Mouse (Mus musculus) midbrain, embryonic 10.5 days (tissue): ENCODE measurements around the gene Gm12258. TPM values are rescaled to one million over a fixed set of nuclear protein-coding genes. Genes with fewer than 3 reads are reported as not detected.
"Not testable (repeated sequence)": the region's sequence is repeated elsewhere in the genome, so short reads cannot be mapped to it uniquely, and the experiment has no call there.

ENCODE experiments used
- DNase-seq: peaks from one replicate; pipeline ENCODE4 v3.0.0-alpha.2; 2017; ENCODE audit warnings: low spot score
- H3K27ac ChIP-seq: fragments of 300-500 bp; sonication (generic); replicated peaks from 2 replicates; pipeline ENCODE4 v1.5.1; 2016; ENCODE audit warnings: mild to moderate bottlenecking
- H3K27me3 ChIP-seq: fragments of 300-500 bp; sonication (generic); 2 replicates; pipeline ENCODE4 v1.6.1; 2016; ENCODE audit warnings: low read depth, mild to moderate bottlenecking; ENCODE audit not compliant: poor library complexity, severe bottlenecking
- H3K36me3 ChIP-seq: fragments of 300-500 bp; sonication (generic); 2 replicates; pipeline ENCODE4 v1.6.1; 2016; ENCODE audit warnings: mild to moderate bottlenecking, moderate library complexity
- H3K4me1 ChIP-seq: fragments of 300-500 bp; sonication (generic); 2 replicates; pipeline ENCODE4 v1.6.1; 2016
- H3K4me3 ChIP-seq: fragments of 300-500 bp; sonication (generic); 2 replicates; pipeline ENCODE4 v1.5.1; 2016; ENCODE audit warnings: mild to moderate bottlenecking, moderate library complexity
- H3K9me3 ChIP-seq: fragments of 300-500 bp; sonication (generic); replicated peaks from 2 replicates; pipeline ENCODE4 v1.6.1; 2016; ENCODE audit warnings: mild to moderate bottlenecking
- WGBS: fragments of 180-500 bp; shearing (Covaris S2); methylation state at CpG from one replicate; pipeline ENCODE4 v1.1.7; 2016; 5-methylcytosine and 5-hydroxymethylcytosine counted together
- polyA plus RNA-seq: library from polyadenylated mRNA; unstranded; fragments of >200 nt; fragmentation: Nextera tagmentation; extraction: Ambion mirVana; gene quantifications from 2 replicates; pipeline ENCODE4 v1.2.1, GENCODE M21; 2016

Gene Gm12258
- 9.1 and 11.5 TPM in 2 replicates for polyA plus RNA-seq

DNA sequence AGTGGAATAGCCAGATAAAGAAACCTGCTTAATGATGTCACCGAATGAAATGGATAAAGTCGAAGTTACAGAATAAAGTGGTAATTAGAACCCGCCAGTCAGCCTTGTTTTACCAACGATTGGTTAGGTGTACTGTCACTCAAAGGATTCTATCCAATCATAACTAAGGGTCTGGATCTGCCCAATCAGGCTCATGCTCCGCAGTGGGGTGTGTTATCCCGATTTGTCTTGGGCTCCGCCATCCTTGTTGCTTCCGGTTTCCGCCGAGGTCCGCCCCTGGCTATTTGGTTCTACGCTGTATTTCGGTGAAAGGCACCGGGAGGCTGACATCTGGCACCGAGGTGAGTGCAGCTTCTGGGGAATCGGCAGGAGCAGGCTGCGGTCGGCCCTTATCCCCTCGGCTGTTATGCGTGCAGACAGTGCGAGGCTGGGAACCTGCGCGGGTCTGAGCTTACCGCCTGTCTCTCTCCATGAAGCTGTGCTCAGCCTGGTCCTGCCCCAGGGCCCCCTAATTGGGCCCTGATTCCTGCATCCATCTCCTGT is at the start of gene Gm12258:
Gm12258 (plus strand) TSS at position 240 of the 543 bp plus-strand sequence.
- Histone ChIP-seq H3K4me3 (peak within 1 kb of the TSS; percentile 86), H3K36me3 (peaks cover 31% of the 10 kb centered on the region), H3K27me3 (no peaks in the 10 kb centered on the region), H3K9me3 (no peaks in the 10 kb centered on the region), H3K4me1 (peaks cover 9% of the 10 kb centered on the region), H3K27ac (peak within 1 kb of the TSS; percentile 85)
- under 1% methylated on average over 24 of the region's 24 CpGs for WGBS
- peak; percentile 86 for DNase-seq

DNA sequence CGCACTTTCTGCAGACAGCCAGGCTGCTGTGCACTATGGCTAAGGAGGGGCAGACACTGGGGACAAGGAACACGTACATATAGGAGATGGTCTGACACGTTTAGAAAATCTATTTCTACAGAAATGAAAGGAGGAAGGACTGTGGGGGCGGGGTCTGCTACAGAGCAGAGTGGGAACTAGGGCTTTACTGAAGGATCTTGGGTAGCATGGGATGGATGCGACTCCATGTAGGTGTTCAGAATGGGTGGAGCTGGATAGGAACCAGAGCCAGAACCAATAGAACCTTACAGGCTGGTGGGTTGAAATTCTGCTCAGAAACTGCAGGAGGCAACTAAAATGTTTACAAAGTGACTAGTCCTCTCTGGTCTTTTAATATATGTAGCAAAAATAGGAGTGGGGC is 47.2 kb upstream of the Gm12258 start:
- 84% methylated on average over 5 of the region's 5 CpGs for WGBS
- H3K4me3 ChIP-seq: no peak overlapping the region

DNA sequence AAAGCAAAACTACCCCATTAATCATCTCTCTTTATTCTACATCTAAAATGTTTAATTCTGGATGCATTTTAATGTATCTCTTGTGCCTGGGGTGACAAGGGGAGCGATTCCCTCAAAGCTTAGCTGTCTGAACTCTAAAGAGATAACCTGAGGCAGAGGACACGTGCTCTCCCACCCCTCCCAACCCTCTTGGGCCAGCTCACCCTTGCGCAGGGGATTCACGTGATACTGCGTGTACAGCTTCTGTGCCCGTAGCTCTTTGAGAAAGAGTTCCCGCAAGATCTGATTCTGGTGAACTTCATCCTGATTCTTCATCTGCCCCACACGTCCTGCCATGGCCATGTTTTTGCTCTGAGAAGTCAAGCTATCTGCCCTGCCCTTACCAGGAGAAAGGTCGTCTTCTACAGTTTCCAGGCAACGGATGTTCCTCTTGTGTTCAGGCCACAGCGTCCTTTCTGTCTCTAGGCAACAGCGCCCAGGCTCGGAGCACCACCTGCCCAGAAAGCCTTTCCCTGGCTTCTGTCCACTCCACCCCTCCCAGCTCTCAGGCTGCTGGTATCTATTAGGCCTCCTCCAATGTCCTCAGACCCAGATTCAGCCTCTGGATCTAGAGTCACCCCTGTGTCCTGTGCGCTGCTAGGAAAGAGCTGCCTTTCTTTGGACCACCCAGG is 45.3 kb upstream of the Gm12258 start, which contains the start of gene Fam183b:
Fam183b (minus strand) TSS at position 403 of the 671 bp plus-strand sequence.
- H3K27ac ChIP-seq: peak within 1 kb of the TSS; percentile 46
- H3K4me1 ChIP-seq: peaks cover 16% of the 10 kb centered on the region
- H3K4me3 ChIP-seq: peak within 1 kb of the TSS; percentile 17; the same call in 1 of the 2 replicates
- 42% methylated on average over 14 of the region's 14 CpGs for WGBS
- H3K27me3 ChIP-seq: no peaks in the 10 kb centered on the region
- DNase-seq: peak; percentile 57
- H3K9me3 ChIP-seq: no peaks in the 10 kb centered on the region
- no peaks in the 10 kb centered on the region for H3K36me3 ChIP-seq

More for the DNA sequence above, 47.2 kb upstream of the Gm12258 start:
- Histone ChIP-seq H3K27ac (no peak overlapping the region), H3K36me3 (no peaks in the 10 kb centered on the region), H3K4me1 (peaks cover 16% of the 10 kb centered on the region), H3K27me3 (no peaks in the 10 kb centered on the region), H3K9me3 (no peaks in the 10 kb centered on the region)
- no peak for DNase-seq

DNA sequence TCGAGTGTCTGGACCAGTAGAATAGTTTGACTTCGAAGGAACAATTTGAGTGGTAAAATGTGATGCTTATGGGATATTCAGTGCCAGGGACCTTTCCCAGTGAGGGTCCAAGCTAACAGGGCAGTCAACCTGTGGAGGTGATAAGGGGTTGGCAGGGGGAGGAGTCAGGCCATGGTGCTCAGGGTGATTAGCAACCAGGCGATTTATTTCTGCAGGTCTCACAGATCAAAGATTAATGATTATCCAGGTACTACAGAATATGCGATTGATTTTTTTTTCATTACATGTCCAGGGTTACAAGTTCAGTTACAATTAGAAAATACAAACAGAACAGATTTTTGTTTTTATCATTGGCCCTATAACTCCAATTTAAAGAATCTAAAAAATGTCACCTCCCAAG is 43.1 kb upstream of the Gm12258 start:
- no peaks in the 10 kb centered on the region for H3K27me3 ChIP-seq
- no peaks in the 10 kb centered on the region for H3K9me3 ChIP-seq
- peaks cover 16% of the 10 kb centered on the region for H3K4me1 ChIP-seq
- no peaks in the 10 kb centered on the region for H3K36me3 ChIP-seq
- no peak overlapping the region for H3K4me3 ChIP-seq
- H3K27ac ChIP-seq: no peak overlapping the region
- 87% methylated on average over 4 of the region's 4 CpGs for WGBS
- DNase-seq: no peak

DNA sequence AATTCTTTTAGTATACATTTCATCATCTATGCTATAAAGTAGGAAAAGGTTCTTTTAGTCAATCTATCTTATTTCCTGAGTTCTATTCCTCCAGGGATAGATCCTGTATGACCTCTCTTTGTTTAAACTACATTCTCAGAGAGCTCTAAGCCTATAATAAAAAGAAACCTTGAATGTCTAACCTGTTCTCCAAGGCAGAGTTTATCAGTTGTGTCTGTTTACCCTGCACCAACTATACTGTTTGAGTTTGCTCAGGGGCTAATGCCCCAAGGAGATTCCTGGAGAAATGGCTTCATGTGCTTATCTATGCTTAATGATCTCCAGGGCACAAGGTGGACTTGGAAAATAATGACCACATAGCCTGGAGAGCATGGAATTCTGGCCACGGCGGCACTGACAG is 42.6 kb upstream of the Gm12258 start:
- peaks cover 16% of the 10 kb centered on the region for H3K4me1 ChIP-seq
- H3K27me3 ChIP-seq: no peaks in the 10 kb centered on the region
- no peak overlapping the region for H3K27ac ChIP-seq
- no peak for DNase-seq
- H3K36me3 ChIP-seq: no peaks in the 10 kb centered on the region
- H3K4me3 ChIP-seq: no peak overlapping the region
- no peaks in the 10 kb centered on the region for H3K9me3 ChIP-seq
- 77% methylated on average over 2 of the region's 2 CpGs for WGBS

DNA sequence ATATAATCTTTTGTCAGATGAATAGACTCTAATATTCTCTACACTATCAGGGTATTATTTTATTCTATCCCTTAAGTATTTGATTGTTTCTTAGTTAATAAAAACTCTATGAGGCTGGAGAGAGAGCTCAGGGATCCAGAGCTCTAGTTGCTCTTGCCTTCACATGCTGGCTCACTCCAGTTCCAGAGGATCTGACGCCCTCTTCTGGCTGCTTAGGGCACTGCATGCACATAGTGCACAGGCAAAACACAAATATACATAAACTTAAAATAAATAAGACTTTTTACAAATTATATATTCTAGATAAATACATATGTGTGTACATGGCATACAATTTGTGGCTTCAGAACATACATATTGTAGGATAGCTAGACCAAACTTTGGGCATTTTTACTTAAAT is 35.0 kb upstream of the Gm12258 start:
- WGBS: 0% methylated on average over 1 of the region's 1 CpGs
- H3K4me3 ChIP-seq: no peak overlapping the region
- H3K4me1 ChIP-seq: no peaks in the 10 kb centered on the region
- no peaks in the 10 kb centered on the region for H3K27me3 ChIP-seq
- H3K9me3 ChIP-seq: no peaks in the 10 kb centered on the region
- no peaks in the 10 kb centered on the region for H3K36me3 ChIP-seq
- DNase-seq: no peak
- no peak overlapping the region for H3K27ac ChIP-seq

DNA sequence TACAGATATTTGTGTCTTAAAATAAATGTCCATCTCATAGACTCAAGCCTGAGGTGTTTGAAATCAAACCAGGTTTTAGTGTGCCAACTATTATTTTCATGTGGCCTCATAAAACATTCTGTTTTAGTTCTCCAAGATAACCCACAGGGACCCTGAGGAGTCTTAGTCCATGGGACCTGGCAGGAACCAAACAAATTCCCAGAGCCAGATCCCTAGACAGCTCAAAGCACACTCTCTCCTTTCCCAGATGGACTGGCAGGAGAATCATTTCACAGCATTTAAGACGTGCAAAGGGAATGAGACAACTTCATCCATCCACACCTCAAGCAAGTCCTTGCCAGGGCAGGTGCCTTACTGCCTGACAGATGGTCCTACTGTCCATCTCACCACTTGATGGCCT is 32.3 kb upstream of the Gm12258 start, which contains the start of gene Olfr313:
Olfr313 (plus strand) TSS at position 301 of the 400 bp plus-strand sequence.
- H3K27me3 ChIP-seq, H3K4me1 ChIP-seq, H3K36me3 ChIP-seq, H3K9me3 ChIP-seq, H3K27ac ChIP-seq, DNase-seq, H3K4me3 ChIP-seq: not testable (repeated sequence)
- WGBS: 74% methylated on average over 1 of the region's 1 CpGs

DNA sequence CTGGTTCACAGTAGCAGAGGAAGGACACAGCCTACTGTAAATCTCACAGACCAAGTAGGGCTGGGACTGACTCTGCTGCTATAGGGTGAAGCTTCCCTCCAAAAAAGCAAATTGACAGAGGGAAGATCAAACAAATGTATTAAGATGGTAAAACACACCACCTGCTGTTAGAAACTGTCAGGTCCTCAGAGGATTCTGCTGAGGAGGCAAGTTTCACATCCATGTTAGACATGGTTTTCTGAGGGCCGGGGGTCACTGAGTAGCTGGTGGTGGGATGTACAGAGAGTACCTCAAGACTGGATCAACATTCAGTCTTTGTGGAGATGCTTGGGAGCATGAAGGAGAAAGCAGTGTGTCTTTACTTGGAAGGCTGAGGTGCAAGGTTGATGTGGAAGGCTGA is 31.3 kb upstream of the Gm12258 start:
- Histone ChIP-seq H3K4me1 (no peaks in the 10 kb centered on the region), H3K9me3 (no peaks in the 10 kb centered on the region), H3K27ac (no peak overlapping the region), H3K27me3 (no peaks in the 10 kb centered on the region), H3K36me3 (no peaks in the 10 kb centered on the region), H3K4me3 (no peak overlapping the region)
- DNase-seq: no peak
- 91% methylated on average over 1 of the region's 1 CpGs for WGBS

DNA sequence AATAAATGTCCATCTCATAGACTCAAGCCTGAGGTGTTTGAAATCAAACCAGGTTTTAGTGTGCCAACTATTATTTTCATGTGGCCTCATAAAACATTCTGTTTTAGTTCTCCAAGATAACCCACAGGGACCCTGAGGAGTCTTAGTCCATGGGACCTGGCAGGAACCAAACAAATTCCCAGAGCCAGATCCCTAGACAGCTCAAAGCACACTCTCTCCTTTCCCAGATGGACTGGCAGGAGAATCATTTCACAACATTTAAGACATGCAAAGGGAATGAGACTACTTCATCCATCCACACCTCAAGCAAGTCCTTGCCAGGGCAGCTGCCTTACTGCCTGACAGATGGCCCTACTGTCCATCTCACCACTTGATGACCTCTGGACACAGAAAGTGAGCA is 18.0 kb upstream of the Gm12258 start, which contains the start of gene Olfr312:
Olfr312 (plus strand) TSS at position 301 of the 400 bp plus-strand sequence.
- H3K27me3 ChIP-seq, DNase-seq, H3K9me3 ChIP-seq, H3K4me1 ChIP-seq, H3K27ac ChIP-seq, H3K36me3 ChIP-seq, H3K4me3 ChIP-seq: not testable (repeated sequence)

DNA sequence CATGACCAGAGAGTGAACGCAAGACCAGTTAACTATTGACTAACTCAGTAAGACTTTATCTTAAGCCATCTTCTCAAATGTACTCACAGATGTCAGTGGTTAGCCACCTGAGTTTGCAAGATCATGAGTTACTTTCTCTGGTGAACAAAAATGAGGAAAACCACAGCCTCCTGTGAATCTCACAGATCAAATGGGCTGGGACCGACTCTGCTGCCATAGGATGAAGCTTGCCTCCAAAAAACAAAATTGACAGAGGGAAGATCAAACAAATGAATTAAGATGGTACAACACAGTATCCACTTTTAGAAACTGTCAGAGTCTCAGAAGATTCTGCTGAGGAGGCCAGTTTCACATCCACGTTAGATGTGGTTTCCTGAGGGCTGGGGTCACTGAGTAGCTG is 17.2 kb upstream of the Gm12258 start:
- Histone ChIP-seq H3K9me3 (no peaks in the 10 kb centered on the region), H3K27me3 (no peaks in the 10 kb centered on the region), H3K4me1 (no peaks in the 10 kb centered on the region), H3K27ac (no peak overlapping the region), H3K4me3 (no peak overlapping the region), H3K36me3 (no peaks in the 10 kb centered on the region)
- WGBS: 82% methylated on average over 3 of the region's 3 CpGs
- no peak for DNase-seq

DNA sequence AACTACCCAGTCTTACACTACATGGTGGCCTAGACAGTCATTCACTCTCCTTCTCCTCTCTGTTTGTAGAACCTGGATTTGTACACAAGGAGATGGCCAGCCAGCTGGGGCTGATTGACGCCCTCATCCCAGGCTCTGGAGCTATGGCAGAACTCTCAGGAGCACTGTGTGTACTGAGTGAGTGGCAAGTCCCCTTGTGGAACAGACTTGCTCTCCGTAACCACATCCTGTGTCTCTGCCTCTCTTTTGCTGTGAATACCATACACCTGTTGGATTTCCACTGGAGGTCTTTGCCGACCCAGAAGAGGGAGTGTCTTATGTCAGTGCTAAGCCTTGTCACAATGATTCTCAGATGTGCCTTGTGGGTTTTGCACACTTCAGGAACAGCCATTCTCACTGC is 14.4 kb upstream of the Gm12258 start:
- H3K4me1 ChIP-seq, DNase-seq, H3K9me3 ChIP-seq, H3K27me3 ChIP-seq, H3K27ac ChIP-seq, H3K36me3 ChIP-seq, H3K4me3 ChIP-seq: not testable (repeated sequence)
- 87% methylated on average over 3 of the region's 3 CpGs for WGBS

DNA sequence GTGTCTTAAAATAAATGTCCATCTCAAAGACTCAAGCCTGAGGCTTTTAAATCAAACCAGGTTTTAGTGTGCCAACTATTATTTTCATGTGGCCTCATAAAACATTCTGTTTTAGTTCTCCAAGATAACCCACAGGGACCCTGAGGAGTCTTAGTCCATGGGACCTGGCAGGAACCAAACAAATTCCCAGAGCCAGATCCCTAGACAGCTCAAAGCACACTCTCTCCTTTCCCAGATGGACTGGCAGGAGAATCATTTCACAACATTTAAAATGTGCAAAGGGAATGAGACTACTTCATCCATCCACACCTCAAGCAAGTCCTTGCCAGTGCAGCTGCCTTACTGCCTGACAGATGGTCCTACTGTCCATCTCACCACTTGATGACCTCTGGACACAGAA is 8.0 kb upstream of the Gm12258 start, which contains the start of gene Olfr311:
Olfr311 (plus strand) TSS at position 301 of the 400 bp plus-strand sequence.
- not testable (repeated sequence) for H3K27ac ChIP-seq, H3K27me3 ChIP-seq, H3K4me1 ChIP-seq, H3K9me3 ChIP-seq, H3K4me3 ChIP-seq, DNase-seq, H3K36me3 ChIP-seq

DNA sequence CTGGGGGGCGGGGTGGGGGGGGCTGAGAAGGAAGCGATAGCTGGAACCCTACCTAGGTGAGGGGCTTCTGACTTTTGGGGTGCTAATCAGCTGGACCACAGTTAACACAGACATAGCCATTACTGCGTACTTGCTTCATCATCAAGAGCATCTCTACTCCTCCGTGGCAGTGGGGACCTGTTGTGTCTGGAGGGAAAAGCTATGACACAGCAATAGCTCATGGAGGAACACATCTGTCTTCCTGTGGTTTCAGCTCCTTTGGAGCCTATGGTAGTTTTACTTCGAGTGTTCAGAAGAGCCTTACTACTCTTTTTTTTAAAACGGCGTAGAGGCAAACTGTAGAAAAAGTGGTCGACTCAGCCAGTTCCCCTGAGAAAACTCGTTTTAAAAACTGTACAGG is 678 bp downstream of the Gm12258 start:
- peak overlapping the region; percentile 86 for H3K4me3 ChIP-seq
- no peak for DNase-seq
- H3K9me3 ChIP-seq: no peaks in the 10 kb centered on the region
- H3K36me3 ChIP-seq: peaks cover 37% of the 10 kb centered on the region
- peak overlapping the region; percentile 85 for H3K27ac ChIP-seq
- 51% methylated on average over 9 of the region's 9 CpGs for WGBS
- H3K27me3 ChIP-seq: no peaks in the 10 kb centered on the region
- H3K4me1 ChIP-seq: peaks cover 9% of the 10 kb centered on the region
